Mouse (Mus musculus) intestine, embryonic 14.5 days (tissue): ENCODE measurements around the gene Mfsd11. TPM values are rescaled to one million over a fixed set of nuclear protein-coding genes. Genes with fewer than 3 reads are reported as not detected.
A peak's percentile ranks its signal among the peaks of the same experiment; 100 is the strongest.

Source experiments
- ATAC-seq: fragments of 200-750 bp; cut with Nextera tagmentation; replicated peaks from 2 replicates; pipeline ENCODE4 v1.8.0; 2017; ENCODE audit warnings: low read depth, moderate number of reproducible peaks, moderate TSS enrichment, moderate library complexity; ENCODE audit not compliant: low FRiP score, low TSS enrichment
- DNase-seq: peaks from one replicate; pipeline ENCODE4 v3.0.0-alpha.2; 2018; ENCODE audit warnings: low spot score
- H3K27ac ChIP-seq: fragments of 300-500 bp; sonication (generic); 2 replicates; pipeline ENCODE4 v1.5.1; 2014; ENCODE audit warnings: low read depth, mild to moderate bottlenecking, control low read depth
- H3K27me3 ChIP-seq: fragments of 300-500 bp; sonication (generic); replicated peaks from 2 replicates; pipeline ENCODE4 v1.6.1; 2014; ENCODE audit warnings: low read length, control low read depth; ENCODE audit not compliant: control insufficient read depth, insufficient read depth
- H3K36me3 ChIP-seq: fragments of 300-500 bp; sonication (generic); 2 replicates; pipeline ENCODE4 v1.6.1; 2014; ENCODE audit warnings: low read length, control low read depth; ENCODE audit not compliant: control insufficient read depth, insufficient read depth
- H3K4me1 ChIP-seq: fragments of 300-500 bp; sonication (generic); replicated peaks from 2 replicates; pipeline ENCODE4 v1.6.1; 2014; ENCODE audit warnings: low read length, control low read depth, mixed read lengths; ENCODE audit not compliant: control insufficient read depth, insufficient read depth
- H3K4me2 ChIP-seq: fragments of 300-500 bp; sonication (generic); 2 replicates; pipeline ENCODE4 v1.6.1; 2014; ENCODE audit warnings: low read length
- H3K4me3 ChIP-seq: fragments of 300-500 bp; sonication (generic); 2 replicates; pipeline ENCODE4 v1.5.1; 2014; ENCODE audit warnings: low read depth, low read length, control low read depth, mixed read lengths
- H3K9ac ChIP-seq: fragments of 300-500 bp; sonication (generic); 2 replicates; pipeline ENCODE4 v1.6.1; 2014; ENCODE audit warnings: mild to moderate bottlenecking, low read length
- H3K9me3 ChIP-seq: fragments of 300-500 bp; sonication (generic); 2 replicates; pipeline ENCODE4 v1.6.1; 2016; ENCODE audit warnings: low read length, control low read depth; ENCODE audit not compliant: control insufficient read depth
- WGBS: fragments of 180-500 bp; shearing (Covaris S2); extraction: QIAGEN DNeasy Blood & Tissue Kit; methylation state at CpG from one replicate; pipeline ENCODE4 v1.1.7; 2014; 5-methylcytosine and 5-hydroxymethylcytosine counted together
- polyA plus RNA-seq: library from polyadenylated mRNA; unstranded; fragments of >200 nt; fragmentation: Nextera tagmentation; extraction: Ambion mirVana; gene quantifications from 2 replicates; pipeline ENCODE4 v1.2.1, GENCODE M21; 2014

Gene Mfsd11
- polyA plus RNA-seq, 1 experiment from 2014 or later: 29.1 TPM

DNA sequence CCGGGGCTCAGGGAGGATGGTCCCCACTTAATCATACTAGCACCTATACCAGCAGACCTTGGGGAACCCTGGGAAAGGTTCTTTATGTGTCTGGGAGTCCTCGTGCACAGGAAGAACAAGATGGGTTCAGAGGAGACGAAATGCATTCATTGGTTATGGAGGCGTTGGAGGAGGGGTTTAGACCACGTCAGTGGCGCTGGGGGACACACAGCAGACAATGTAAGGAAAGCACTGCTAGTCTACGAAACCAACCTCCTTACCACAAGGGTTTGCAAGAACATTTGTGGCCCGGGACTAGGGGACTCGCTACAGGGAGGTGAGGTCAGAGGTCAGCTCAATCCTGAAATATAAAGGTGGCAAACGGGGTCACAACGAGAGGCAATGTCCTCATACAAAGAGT, 41.7 kb upstream of the Mfsd11 start:
- no peak overlapping the region for H3K9ac ChIP-seq
- ATAC-seq: no peak

DNA sequence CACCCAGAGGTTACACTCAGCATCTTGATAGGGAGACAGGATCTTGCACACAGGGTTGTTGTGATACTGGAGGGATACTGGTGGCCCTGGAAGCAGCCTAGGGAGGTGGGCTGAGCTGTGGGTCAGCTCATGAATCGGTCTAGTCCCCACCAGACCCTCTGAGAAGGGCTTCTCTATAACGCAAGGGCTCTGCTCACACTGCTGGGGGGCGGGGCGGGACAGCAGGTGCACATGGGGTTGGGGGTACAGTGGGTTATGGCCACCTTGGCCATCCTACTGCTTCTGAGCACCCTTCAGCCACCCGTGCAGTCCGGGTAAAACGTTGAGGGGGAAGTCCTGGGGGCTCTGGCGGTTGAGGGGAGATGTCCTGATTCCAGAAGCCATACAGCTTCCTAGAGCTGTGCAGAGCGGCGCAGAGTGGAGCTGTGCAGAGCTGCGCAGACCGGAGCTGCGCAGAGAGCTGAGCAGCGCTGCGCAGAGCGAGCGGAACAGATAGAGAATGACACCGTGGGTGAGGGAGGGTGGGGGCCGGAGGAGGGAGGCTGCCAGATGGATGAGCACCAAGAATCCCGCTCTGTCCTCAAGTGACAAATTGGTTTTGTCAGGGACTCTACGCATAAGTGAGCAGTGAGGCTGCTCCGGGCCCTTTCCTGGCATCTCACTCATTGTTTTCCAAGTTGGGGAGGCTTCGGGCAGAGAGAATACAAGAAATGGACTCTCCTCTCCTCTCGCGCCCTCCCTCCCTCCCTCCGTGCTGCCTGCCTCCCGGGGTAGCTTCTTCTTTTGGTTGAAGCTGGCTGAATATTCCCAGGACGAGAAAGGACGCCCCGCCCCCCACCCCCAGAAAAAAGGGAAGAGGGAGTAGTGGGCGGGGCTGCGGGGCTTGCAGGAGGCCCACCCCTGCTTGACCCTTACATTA, 41.0 kb upstream of the Mfsd11 start:
- peaks cover 53% of the 10 kb centered on the region for H3K4me1 ChIP-seq
- peak; percentile 82 for ATAC-seq

More for the DNA sequence above, 41.7 kb upstream of the Mfsd11 start:
- Histone ChIP-seq H3K4me1 (peaks cover 52% of the 10 kb centered on the region), H3K27ac (no peak overlapping the region), H3K4me2 (no peak overlapping the region), H3K27me3 (no peaks in the 10 kb centered on the region), H3K36me3 (0 out of 2 replicates have a peak, but pooled peaks cover 5% of the 10 kb centered on the region), H3K4me3 (no peak overlapping the region), H3K9me3 (no peaks in the 10 kb centered on the region)
- no peak for DNase-seq
- 77% methylated on average over 11 of the region's 11 CpGs for WGBS

GRCm38 (mm10) chr11:116812793-116813529, 39.3 kb upstream of the Mfsd11 start:
- Histone ChIP-seq H3K27me3 (no peaks in the 10 kb centered on the region), H3K9ac (no peak overlapping the region), H3K4me2 (no peak overlapping the region), H3K4me3 (no peak overlapping the region), H3K9me3 (no peaks in the 10 kb centered on the region), H3K36me3 (0 out of 2 replicates have a peak, but pooled peaks cover 5% of the 10 kb centered on the region), H3K4me1 (peaks cover 48% of the 10 kb centered on the region), H3K27ac (peak overlapping the region; percentile 89)
- DNase-seq (peak; percentile 78), ATAC-seq (0 out of 2 replicates have a peak, but pooled peaks have one; percentile 7)
- WGBS: 44% methylated on average over 21 of the region's 21 CpGs

More for the DNA sequence above, 41.0 kb upstream of the Mfsd11 start:
- Histone ChIP-seq H3K4me3 (peak overlapping the region; percentile 27), H3K9ac (0 out of 2 replicates have a peak overlapping the region, but pooled peaks have one; percentile 20), H3K36me3 (0 out of 2 replicates have a peak, but pooled peaks cover 5% of the 10 kb centered on the region), H3K4me2 (peak overlapping the region; percentile 61), H3K27ac (peak overlapping the region; percentile 75), H3K9me3 (no peaks in the 10 kb centered on the region), H3K27me3 (no peaks in the 10 kb centered on the region)
- DNase-seq: peak; percentile 86
- 7% methylated on average over 30 of the region's 32 CpGs for WGBS

DNA sequence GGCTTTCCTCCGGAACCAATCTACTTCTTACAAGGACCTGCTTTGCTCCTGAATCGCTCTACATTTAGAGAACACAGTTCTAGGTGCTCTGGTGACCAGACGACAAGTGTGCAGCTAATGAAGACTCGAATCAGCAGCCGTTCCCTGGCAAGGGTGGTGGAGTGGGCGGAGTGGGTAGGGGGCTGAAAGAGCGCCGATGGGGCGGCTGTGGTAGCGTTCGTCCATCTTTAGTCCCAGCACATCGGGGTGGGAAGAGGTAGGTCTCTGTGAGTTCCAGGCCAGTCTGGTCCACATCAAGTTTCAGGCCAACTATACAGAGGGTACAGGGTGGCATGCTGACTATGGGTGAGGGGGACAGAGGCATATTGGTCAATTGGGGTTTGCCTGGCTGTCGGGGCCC, 38.6 kb upstream of the Mfsd11 start:
- Histone ChIP-seq H3K36me3 (0 out of 2 replicates have a peak, but pooled peaks cover 5% of the 10 kb centered on the region), H3K27ac (peak overlapping the region; percentile 89), H3K27me3 (no peaks in the 10 kb centered on the region), H3K9me3 (no peaks in the 10 kb centered on the region), H3K4me2 (0 out of 2 replicates have a peak overlapping the region, but pooled peaks have one; percentile 6), H3K9ac (no peak overlapping the region), H3K4me3 (no peak overlapping the region), H3K4me1 (peaks cover 47% of the 10 kb centered on the region)
- ATAC-seq (no peak), DNase-seq (no peak)
- 81% methylated on average over 13 of the region's 13 CpGs for WGBS

GRCm38 (mm10) chr11:116814076-116814883, 38.0 kb upstream of the Mfsd11 start:
- Histone ChIP-seq H3K36me3 (0 out of 2 replicates have a peak, but pooled peaks cover 2% of the 10 kb centered on the region), H3K9ac (peak overlapping the region; percentile 20; the same call in 1 of the 2 replicates), H3K4me2 (0 out of 2 replicates have a peak overlapping the region, but pooled peaks have one; percentile 6), H3K4me1 (peaks cover 47% of the 10 kb centered on the region), H3K4me3 (no peak overlapping the region), H3K27ac (peak overlapping the region; percentile 89), H3K9me3 (no peaks in the 10 kb centered on the region), H3K27me3 (no peaks in the 10 kb centered on the region)
- peak; percentile 71 for DNase-seq
- ATAC-seq: 0 out of 2 replicates have a peak, but pooled peaks have one; percentile 12
- 17% methylated on average over 20 of the region's 20 CpGs for WGBS

DNA sequence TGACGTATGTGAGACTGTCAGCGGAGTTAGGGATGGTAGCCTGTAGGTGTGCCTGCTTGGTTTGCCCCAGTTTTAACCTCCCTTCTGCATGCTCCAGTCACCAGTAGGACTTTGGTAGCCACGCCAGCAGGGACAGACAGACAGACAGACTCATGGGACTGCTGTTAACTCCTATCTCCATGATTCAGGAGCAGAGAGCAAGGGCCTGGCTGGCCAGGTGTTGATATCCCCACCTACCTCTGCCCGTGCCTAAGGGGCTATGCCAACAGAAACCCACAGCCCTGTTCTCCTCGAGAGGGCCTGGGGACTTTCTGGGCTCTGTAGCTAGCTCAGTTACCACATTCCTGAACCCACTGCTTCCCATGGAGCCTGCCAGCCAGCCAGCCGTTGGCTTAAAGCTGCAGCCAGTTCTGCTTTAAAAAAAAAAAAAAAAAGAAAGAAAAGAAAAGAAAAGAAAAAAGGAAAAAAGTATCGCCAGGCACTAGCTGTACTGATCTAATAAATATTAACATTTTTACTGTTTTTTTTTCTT, 37.3 kb upstream of the Mfsd11 start:
- Histone ChIP-seq H3K9me3 (no peaks in the 10 kb centered on the region), H3K27me3 (no peaks in the 10 kb centered on the region), H3K4me2 (no peak overlapping the region), H3K4me1 (peaks cover 51% of the 10 kb centered on the region), H3K9ac (0 out of 2 replicates have a peak overlapping the region, but pooled peaks have one; percentile 20), H3K27ac (peak overlapping the region; percentile 89), H3K4me3 (no peak overlapping the region), H3K36me3 (no peaks in the 10 kb centered on the region)
- DNase-seq (no peak), ATAC-seq (no peak)
- WGBS: 38% methylated on average over 7 of the region's 7 CpGs

DNA sequence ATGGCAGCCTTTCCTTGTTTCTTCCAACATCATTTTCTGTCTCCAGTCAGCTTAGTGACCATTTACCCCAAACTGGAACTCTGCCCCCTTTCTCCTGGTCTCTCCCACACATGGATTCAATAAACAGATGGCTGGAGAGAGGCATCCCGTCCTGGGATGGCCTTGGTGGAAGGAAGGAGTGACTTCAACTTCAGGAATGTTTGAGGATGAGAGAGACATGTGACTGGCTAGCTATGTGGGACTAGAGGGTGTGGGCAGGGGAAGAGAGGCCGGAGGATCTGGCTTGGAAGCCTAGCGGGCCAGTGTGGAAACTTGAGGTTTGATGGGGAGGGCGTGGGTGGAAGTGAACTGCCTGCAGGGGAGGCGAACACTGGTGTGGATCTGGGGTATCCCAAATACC, 35.5 kb upstream of the Mfsd11 start:
- DNase-seq: no peak
- WGBS: 61% methylated on average over 5 of the region's 5 CpGs
- no peak overlapping the region for H3K4me2 ChIP-seq

More for the DNA sequence above, 35.5 kb upstream of the Mfsd11 start:
- Histone ChIP-seq H3K36me3 (no peaks in the 10 kb centered on the region), H3K9me3 (no peaks in the 10 kb centered on the region), H3K4me1 (peaks cover 47% of the 10 kb centered on the region), H3K4me3 (no peak overlapping the region), H3K27ac (no peak overlapping the region), H3K27me3 (no peaks in the 10 kb centered on the region), H3K9ac (no peak overlapping the region)
- ATAC-seq: no peak
